Mouse (Mus musculus) bone marrow macrophage, adult 2 months (primary cell): ENCODE measurements around the gene Lhx8.

ENCODE experiments used
- CTCF ChIP-seq: IDR thresholded peaks from 2 replicates; pipeline ENCODE4 v1.5.1; 2012; ENCODE audit warnings: low read depth, mild to moderate bottlenecking, low read length, moderate library complexity
- POLR2A ChIP-seq: IDR thresholded peaks from 2 replicates; pipeline ENCODE4 v1.6.1; 2012; ENCODE audit warnings: mild to moderate bottlenecking, low read depth, low read length, borderline replicate concordance

- TF ChIP-seq CTCF: no peak
- TF ChIP-seq POLR2A: no peak
These were observed 45.1 kb downstream of the Lhx8 start for GRCm38 (mm10) chr3:154285351-154285750.
